11 mouse cellular contexts compared by ENCODE assay signal in genomic region chr7:81673359-81674013, GRCm38 (mm10). TPM values are rescaled to one million over a fixed set of nuclear protein-coding genes. Genes with fewer than 3 reads are reported as not detected.
DNase-seq lines count a peak whose midpoint lies in the region; ATAC-seq lines count a peak whose summit lies in the region.
"Had no signal": no experiment of that assay in that cellular context is flagged by ENCODE, and none has a peak within 500 bp of the region (broad histone marks: within the 10 kb centered on the region; RNA-seq: fewer than 3 reads in every experiment).

No protein-coding gene starts in this region.

- H3K9me3 ChIP-seq in forebrain, embryonic 13.5 days (replicated peaks), result no peaks in the 10 kb centered on the region
- no peaks in the 10 kb centered on the region for H3K9me3 ChIP-seq in heart, embryonic 15.5 days (replicated peaks)
- no peaks in the 10 kb centered on the region for H3K9me3 ChIP-seq in midbrain, embryonic 13.5 days

- no peak overlapping the region for H3K4me3 ChIP-seq in forebrain, embryonic 13.5 days
- no peak overlapping the region for H3K4me3 ChIP-seq in heart, embryonic 15.5 days
- no peak overlapping the region for H3K4me3 ChIP-seq in midbrain, embryonic 13.5 days (replicated peaks)

- WGBS in forebrain, embryonic 13.5 days, result 41% methylated on average over 15 of the region's 15 CpGs
- WGBS in heart, embryonic 15.5 days, result 35% methylated on average over 15 of the region's 15 CpGs
- WGBS in midbrain, embryonic 13.5 days, result 55% methylated on average over 15 of the region's 15 CpGs

- H3K27me3 ChIP-seq in forebrain, embryonic 13.5 days, result no peaks in the 10 kb centered on the region
- no peaks in the 10 kb centered on the region for H3K27me3 ChIP-seq in heart, embryonic 15.5 days
- H3K27me3 ChIP-seq in midbrain, embryonic 13.5 days, result no peaks in the 10 kb centered on the region

- peak overlapping the region; percentile 41 for H3K4me2 ChIP-seq in forebrain, embryonic 13.5 days
- peak overlapping the region; percentile 41 for H3K4me2 ChIP-seq in heart, embryonic 15.5 days
- peak overlapping the region; percentile 4; the same call in 1 of the 2 replicates for H3K4me2 ChIP-seq in midbrain, embryonic 13.5 days (replicated peaks)

- no peaks in the 10 kb centered on the region for H3K36me3 ChIP-seq in forebrain, embryonic 13.5 days (ENCODE audit: poor library complexity, severe bottlenecking)
- H3K36me3 ChIP-seq in heart, embryonic 15.5 days, result no peaks in the 10 kb centered on the region
- H3K36me3 ChIP-seq in midbrain, embryonic 13.5 days, result no peaks in the 10 kb centered on the region

- peak; percentile 87 for ATAC-seq in forebrain, embryonic 13.5 days
- ATAC-seq in heart, embryonic 15.5 days (replicated peaks; ENCODE audit: insufficient number of reproducible peaks, insufficient read depth, low FRiP score, low read depth), result peak; percentile 80
- peak; percentile 86 for ATAC-seq in midbrain, embryonic 13.5 days
- ATAC-seq: liver, postnatal 0 days had no signal

- peaks cover 15% of the 10 kb centered on the region for H3K4me1 ChIP-seq in forebrain, embryonic 13.5 days
- peaks cover 25% of the 10 kb centered on the region for H3K4me1 ChIP-seq in heart, embryonic 15.5 days (replicated peaks)
- peaks cover 12% of the 10 kb centered on the region for H3K4me1 ChIP-seq in midbrain, embryonic 13.5 days (replicated peaks)

- peak; percentile 2 to 20 for DNase-seq in kidney, postnatal 36 days
- DNase-seq in kidney, adult 9 months, result no peak
- no peak for DNase-seq in urinary bladder, postnatal 36 days (ENCODE audit: low spot score in 2 of 2)
- DNase-seq in adrenal gland, adult 2 months, result no peak
- DNase-seq in gastrocnemius, adult 8-10 months (ENCODE audit: low spot score in 2 of 2), result no peak
- DNase-seq: cerebellum, postnatal 36 days; liver, postnatal 0 days; right cerebral cortex, adult 18-20 months had no signal

- H3K9ac ChIP-seq in forebrain, embryonic 13.5 days, result peak overlapping the region; percentile 40; the same call in 1 of the 2 replicates
- H3K9ac ChIP-seq in heart, embryonic 15.5 days, result peak overlapping the region; percentile 19; the same call in 1 of the 2 replicates
- H3K9ac ChIP-seq in midbrain, embryonic 13.5 days (replicated peaks), result no peak overlapping the region
- H3K9ac ChIP-seq: liver, postnatal 0 days had no signal

- peak overlapping the region; percentile 78 for H3K27ac ChIP-seq in forebrain, embryonic 13.5 days
- H3K27ac ChIP-seq in heart, embryonic 15.5 days, result peak overlapping the region; percentile 73
- peak overlapping the region; percentile 57 for H3K27ac ChIP-seq in midbrain, embryonic 13.5 days

RNA-seq across cellular contexts. Expression of gene Homer2, which starts 33.8 kb away (rescaled TPM):
- polyA plus RNA-seq in forebrain, embryonic 13.5 days (2015; fragmentation: Nextera tagmentation; extraction: Ambion mirVana), result 25.7 and 27.8 TPM in 2 replicates
- 59.5 and 63.4 TPM in 2 replicates for polyA plus RNA-seq in heart, embryonic 15.5 days (2015; fragmentation: Nextera tagmentation; extraction: Ambion mirVana)
- polyA plus RNA-seq in midbrain, embryonic 13.5 days (2015; fragmentation: Nextera tagmentation; extraction: Ambion mirVana), result 15.4 and 16.4 TPM in 2 replicates
- total RNA-seq in adrenal gland, adult 2 months (2021), result 1 to 10 TPM; 3.6 to 6.7 TPM
- 0.58 and 0.75 TPM in 2 replicates for polyA plus RNA-seq in adrenal gland, adult 2 months (2012; rRNA removed)
- total RNA-seq in gastrocnemius, adult 8-10 months (2022), result 10 to 100 TPM; 40.0 to 53.1 (median 44.0) TPM

Comparison
In these comparisons a context has a peak if more than half of its experiments do, and no peak if none do; other contexts are left out.
1. DNase-seq: peak in kidney, postnatal 36 days (2 of 2); none in kidney, adult 9 months (single experiment), urinary bladder, postnatal 36 days (0 of 2), adrenal gland, adult 2 months (single experiment) and gastrocnemius, adult 8-10 months (0 of 2).
2. Peak in every context shown above with its lines, with median percentiles within 50 percentile points of each other: ATAC-seq, H3K27ac ChIP-seq and H3K4me2 ChIP-seq.